Mouse (Mus musculus) limb, embryonic 12.5 days (tissue): Measurements from ENCODE around the gene Cfap77. TPM values are rescaled to one million over a fixed set of nuclear protein-coding genes. Genes with fewer than 3 reads are reported as not detected.
"Not testable (repeated sequence)": the region's sequence is repeated elsewhere in the genome, so short reads cannot be mapped to it uniquely, and the experiment has no call there.

ENCODE experiments used
- ATAC-seq: fragments of 200-750 bp; cut with Nextera tagmentation; 2 replicates; pipeline ENCODE4 v1.8.0; 2017; ENCODE audit warnings: low read depth, moderate TSS enrichment; ENCODE audit not compliant: insufficient number of reproducible peaks, insufficient read depth, low FRiP score, low TSS enrichment
- H3K27ac ChIP-seq: fragments of 300-500 bp; sonication (generic); 2 replicates; pipeline ENCODE4 v1.5.1; 2016; ENCODE audit warnings: mild to moderate bottlenecking, moderate library complexity
- H3K27me3 ChIP-seq: fragments of 300-500 bp; sonication (generic); 2 replicates; pipeline ENCODE4 v1.6.1; 2016; ENCODE audit warnings: mild to moderate bottlenecking, moderate library complexity
- H3K36me3 ChIP-seq: fragments of 300-500 bp; sonication (generic); 2 replicates; pipeline ENCODE4 v1.6.1; 2016; ENCODE audit warnings: mild to moderate bottlenecking, moderate library complexity
- H3K4me1 ChIP-seq: fragments of 300-500 bp; sonication (generic); replicated peaks from 2 replicates; pipeline ENCODE4 v1.6.1; 2016
- H3K4me2 ChIP-seq: fragments of 300-500 bp; sonication (generic); 2 replicates; pipeline ENCODE4 v1.6.1; 2016; ENCODE audit warnings: mild to moderate bottlenecking, moderate library complexity
- H3K4me3 ChIP-seq: fragments of 300-500 bp; sonication (generic); replicated peaks from 2 replicates; pipeline ENCODE4 v1.5.1; 2016; ENCODE audit warnings: mild to moderate bottlenecking
- H3K9ac ChIP-seq: fragments of 300-500 bp; sonication (generic); replicated peaks from 2 replicates; pipeline ENCODE4 v1.6.1; 2016; ENCODE audit warnings: mild to moderate bottlenecking, moderate library complexity
- H3K9me3 ChIP-seq: fragments of 300-500 bp; sonication (generic); 2 replicates; pipeline ENCODE4 v1.6.1; 2016; ENCODE audit warnings: mild to moderate bottlenecking, moderate library complexity
- WGBS: fragments of 180-500 bp; shearing (Covaris S2); methylation state at CpG from one replicate; pipeline ENCODE4 v1.1.7; 2016; 5-methylcytosine and 5-hydroxymethylcytosine counted together
- polyA plus RNA-seq: library from polyadenylated mRNA; unstranded; fragments of >200 nt; fragmentation: Nextera tagmentation; extraction: Ambion mirVana; gene quantifications from 2 replicates; pipeline ENCODE4 v1.2.1, GENCODE M21; 2016

Gene Cfap77
- polyA plus RNA-seq: 0.41 and 0.46 TPM in 2 replicates

- Histone ChIP-seq H3K4me1 (peaks cover 17% of the 10 kb centered on the region), H3K27me3 (peaks cover 56% of the 10 kb centered on the region), H3K9ac (peak within 1 kb of the TSS; percentile 66), H3K4me2 (peak within 1 kb of the TSS; percentile 82), H3K9me3 (no peaks in the 10 kb centered on the region), H3K27ac (no peak within 1 kb of the TSS), H3K4me3 (peak within 1 kb of the TSS; percentile 52), H3K36me3 (no peaks in the 10 kb centered on the region)
- WGBS: 0% methylated on average over 25 of the region's 25 CpGs
- 0 out of 2 replicates have a peak, but pooled peaks have one; percentile 60 for ATAC-seq
Measured at GRCm38 (mm10) chr2:29054991-29055390, at the start of gene Cfap77. Gene Cfap77 (minus strand): TSS chr2:29055066.

DNA sequence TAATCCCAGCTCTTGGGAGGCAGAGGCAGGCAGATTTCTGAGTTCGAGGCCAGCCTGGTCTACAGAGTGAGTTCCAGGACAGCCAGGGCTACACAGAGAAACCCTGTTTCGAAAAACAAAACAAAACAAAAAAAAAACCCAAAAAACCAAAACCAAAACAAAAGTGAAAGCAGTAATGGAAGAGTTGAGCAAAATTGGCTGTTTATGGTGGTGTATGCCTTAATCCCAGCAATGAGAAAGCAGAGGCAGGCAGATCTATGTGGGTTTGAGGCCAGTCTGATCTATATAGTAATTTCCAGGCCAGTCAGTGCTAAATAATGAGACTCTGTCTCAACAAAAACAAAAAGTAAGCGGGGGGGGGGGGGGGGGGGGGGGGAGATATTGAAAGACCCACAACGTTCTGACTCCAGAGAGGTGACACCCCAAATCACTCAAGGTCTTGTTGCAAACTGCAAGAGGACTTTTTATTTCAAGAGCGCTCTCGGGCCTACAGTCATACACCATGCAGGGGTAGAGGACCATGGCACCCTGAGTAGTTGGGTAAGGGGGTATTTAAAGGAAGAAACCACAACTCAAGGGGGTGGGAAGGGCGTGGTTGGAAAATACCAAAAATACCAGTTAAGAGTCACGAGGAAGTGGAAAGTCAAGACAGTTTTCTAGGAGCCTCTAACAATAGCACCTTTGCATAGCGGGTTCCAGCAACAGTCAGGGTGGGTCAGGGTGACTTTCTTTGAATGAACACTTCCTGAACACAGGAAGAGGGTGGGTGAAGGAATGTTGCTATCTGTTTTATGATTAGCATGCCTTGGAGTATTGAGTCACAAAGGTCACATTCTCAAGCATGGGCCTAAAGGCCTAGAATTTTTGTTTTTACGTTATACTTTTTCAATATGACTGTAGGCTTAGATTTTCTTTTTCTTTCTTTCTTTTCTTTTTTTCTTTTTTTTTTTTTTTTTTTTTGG is 47.8 kb upstream of the Cfap77 start:
- not testable (repeated sequence) for H3K36me3 ChIP-seq, H3K4me1 ChIP-seq, H3K27me3 ChIP-seq, H3K9me3 ChIP-seq, H3K4me2 ChIP-seq, H3K27ac ChIP-seq, H3K9ac ChIP-seq, H3K4me3 ChIP-seq, ATAC-seq
- 86% methylated on average over 9 of the region's 10 CpGs for WGBS

DNA sequence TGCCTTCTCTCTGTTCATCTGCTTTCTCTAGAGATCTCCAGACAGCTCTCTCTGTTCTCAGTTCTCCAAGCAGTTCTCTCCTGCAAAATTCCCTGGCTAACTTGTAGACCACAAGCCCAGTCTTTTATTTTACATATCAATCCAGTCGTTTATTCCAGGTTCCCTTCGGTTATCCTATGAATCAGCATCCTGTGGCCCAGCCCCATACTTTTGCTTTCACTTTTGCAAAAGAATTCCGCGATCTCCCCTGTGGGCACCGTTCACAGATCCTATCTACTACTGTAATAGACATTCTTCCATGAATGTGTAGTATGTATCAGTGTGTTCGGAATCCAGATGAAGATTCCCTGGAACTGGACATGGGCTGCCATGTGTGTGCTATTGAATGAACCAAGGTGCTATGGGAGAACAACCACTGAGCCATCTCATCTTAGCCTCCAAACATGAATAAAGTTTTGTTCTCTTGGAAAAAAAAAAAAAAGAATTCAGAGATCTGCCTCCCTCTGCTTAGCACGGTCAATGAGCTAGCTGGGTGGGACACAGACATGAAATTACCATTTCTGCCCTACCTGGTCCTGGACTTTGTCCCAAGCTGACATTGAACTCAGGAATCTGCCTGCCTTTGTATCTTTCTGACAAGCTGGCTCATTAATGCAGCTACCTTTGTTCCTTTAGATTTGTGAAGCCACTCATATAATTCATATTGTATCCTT is 46.1 kb upstream of the Cfap77 start:
- Histone ChIP-seq H3K27ac (no peak overlapping the region), H3K4me3 (no peak overlapping the region), H3K4me2 (no peak overlapping the region), H3K4me1 (peaks cover 6% of the 10 kb centered on the region; the same call in 1 of the 2 replicates), H3K36me3 (no peaks in the 10 kb centered on the region), H3K9ac (no peak overlapping the region; the same call in 1 of the 2 replicates), H3K27me3 (no peaks in the 10 kb centered on the region), H3K9me3 (no peaks in the 10 kb centered on the region)
- 80% methylated on average over 7 of the region's 7 CpGs for WGBS
- no peak for ATAC-seq

GRCm38 (mm10) chr2:29099646-29100045 is 44.8 kb upstream of the Cfap77 start:
- Histone ChIP-seq H3K27ac (no peak overlapping the region), H3K4me3 (no peak overlapping the region), H3K4me2 (no peak overlapping the region), H3K27me3 (no peaks in the 10 kb centered on the region), H3K36me3 (no peaks in the 10 kb centered on the region), H3K9ac (no peak overlapping the region), H3K9me3 (no peaks in the 10 kb centered on the region), H3K4me1 (peaks cover 6% of the 10 kb centered on the region; the same call in 1 of the 2 replicates)
- ATAC-seq: no peak
- WGBS: 87% methylated on average over 14 of the region's 14 CpGs

- Histone ChIP-seq H3K9ac (no peak overlapping the region), H3K4me3 (no peak overlapping the region), H3K4me1 (peaks cover 6% of the 10 kb centered on the region; the same call in 1 of the 2 replicates), H3K27me3 (no peaks in the 10 kb centered on the region), H3K36me3 (no peaks in the 10 kb centered on the region), H3K27ac (no peak overlapping the region), H3K4me2 (no peak overlapping the region), H3K9me3 (no peaks in the 10 kb centered on the region)
- WGBS: 40% methylated on average over 8 of the region's 8 CpGs
- no peak for ATAC-seq
Measured at GRCm38 (mm10) chr2:29098786-29099185, 43.9 kb upstream of the Cfap77 start.

- not testable (repeated sequence) for H3K4me3 ChIP-seq, H3K27me3 ChIP-seq, H3K4me2 ChIP-seq, ATAC-seq, H3K36me3 ChIP-seq, H3K4me1 ChIP-seq, H3K27ac ChIP-seq, H3K9me3 ChIP-seq, H3K9ac ChIP-seq
- 88% methylated on average over 5 of the region's 5 CpGs for WGBS
Measured at GRCm38 (mm10) chr2:29097955-29098354, 43.1 kb upstream of the Cfap77 start.

DNA sequence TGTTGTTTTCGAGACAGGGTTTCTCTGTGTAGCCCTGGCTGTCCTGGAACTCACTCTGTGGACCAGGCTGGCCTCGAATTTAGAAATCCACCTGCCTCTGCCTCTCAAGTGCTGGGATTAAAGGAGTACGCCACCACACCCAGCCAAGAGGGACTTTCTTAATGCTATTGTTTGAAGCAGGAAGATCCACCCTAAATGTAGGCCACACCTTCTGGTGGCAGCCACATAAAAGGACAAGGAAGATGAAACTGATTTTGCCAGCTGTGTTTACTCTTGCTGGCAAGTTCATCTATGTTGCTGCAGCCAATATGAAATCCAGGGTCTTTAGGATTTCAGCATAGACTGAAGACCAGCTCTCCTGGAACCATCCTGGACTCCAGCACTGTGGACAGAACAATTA is 42.6 kb upstream of the Cfap77 start:
- peaks cover 6% of the 10 kb centered on the region; the same call in 1 of the 2 replicates for H3K4me1 ChIP-seq
- no peak overlapping the region for H3K27ac ChIP-seq
- no peak overlapping the region for H3K9ac ChIP-seq
- WGBS: 88% methylated on average over 3 of the region's 3 CpGs
- no peak overlapping the region for H3K4me3 ChIP-seq
- no peak overlapping the region for H3K4me2 ChIP-seq
- no peaks in the 10 kb centered on the region for H3K36me3 ChIP-seq
- H3K9me3 ChIP-seq: no peaks in the 10 kb centered on the region
- no peak for ATAC-seq
- no peaks in the 10 kb centered on the region for H3K27me3 ChIP-seq

GRCm38 (mm10) chr2:29096751-29097150 is 41.9 kb upstream of the Cfap77 start:
- H3K36me3 ChIP-seq: no peaks in the 10 kb centered on the region
- ATAC-seq: no peak
- WGBS: 71% methylated on average over 4 of the region's 4 CpGs
- H3K4me2 ChIP-seq: no peak overlapping the region
- H3K27ac ChIP-seq: no peak overlapping the region
- no peaks in the 10 kb centered on the region for H3K9me3 ChIP-seq
- H3K9ac ChIP-seq: no peak overlapping the region
- no peak overlapping the region for H3K4me3 ChIP-seq
- H3K27me3 ChIP-seq: no peaks in the 10 kb centered on the region
- peaks cover 6% of the 10 kb centered on the region; the same call in 1 of the 2 replicates for H3K4me1 ChIP-seq

DNA sequence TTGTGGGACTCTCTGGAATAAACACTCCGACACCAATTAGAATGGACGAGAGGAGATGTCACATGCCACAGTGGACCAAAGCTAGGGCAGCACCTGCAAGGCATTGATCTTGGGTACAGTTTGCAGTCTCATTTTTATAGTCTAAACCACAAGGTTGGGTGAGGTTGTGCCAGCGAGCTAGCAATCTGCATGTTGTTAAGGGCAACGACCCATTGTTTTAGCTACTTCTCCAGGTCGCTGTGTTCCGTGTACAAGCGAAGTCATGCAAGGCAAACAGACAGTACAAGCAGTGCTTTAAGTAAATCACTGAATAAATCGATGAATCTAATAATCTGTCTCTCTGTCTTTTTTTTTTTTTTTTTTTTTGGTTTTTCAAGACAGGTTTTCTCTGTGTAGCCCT is 40.8 kb upstream of the Cfap77 start:
- Histone ChIP-seq H3K9ac (no peak overlapping the region), H3K4me3 (no peak overlapping the region), H3K27me3 (no peaks in the 10 kb centered on the region), H3K4me2 (no peak overlapping the region), H3K4me1 (peaks cover 6% of the 10 kb centered on the region; the same call in 1 of the 2 replicates), H3K9me3 (no peaks in the 10 kb centered on the region), H3K36me3 (no peaks in the 10 kb centered on the region), H3K27ac (no peak overlapping the region)
- WGBS: 90% methylated on average over 8 of the region's 8 CpGs
- no peak for ATAC-seq

DNA sequence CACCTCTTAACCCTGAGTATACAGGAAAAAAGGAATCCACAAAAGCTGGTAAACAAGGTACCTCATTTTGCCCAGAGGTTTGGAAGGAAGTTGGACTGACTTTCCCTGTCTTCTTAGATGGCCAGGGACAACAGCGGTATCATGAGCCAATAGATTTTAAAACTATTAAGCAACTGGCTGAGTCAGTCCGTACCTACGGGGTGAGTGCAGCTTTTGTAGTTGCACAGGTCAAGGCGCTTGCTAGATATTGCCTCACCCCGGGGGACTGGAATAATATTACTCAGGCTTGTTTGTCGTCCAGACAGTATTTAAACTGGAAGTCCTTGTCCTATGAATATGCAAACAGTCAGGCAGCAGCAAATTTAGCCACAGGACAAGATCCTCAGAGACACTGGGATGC is 34.4 kb upstream of the Cfap77 start:
- 86% methylated on average over 6 of the region's 6 CpGs for WGBS
- H3K4me2 ChIP-seq, H3K27me3 ChIP-seq, H3K9me3 ChIP-seq, H3K9ac ChIP-seq, H3K4me1 ChIP-seq, H3K27ac ChIP-seq, ATAC-seq, H3K4me3 ChIP-seq: not testable (repeated sequence)
- peaks cover 33% of the 10 kb centered on the region for H3K36me3 ChIP-seq

DNA sequence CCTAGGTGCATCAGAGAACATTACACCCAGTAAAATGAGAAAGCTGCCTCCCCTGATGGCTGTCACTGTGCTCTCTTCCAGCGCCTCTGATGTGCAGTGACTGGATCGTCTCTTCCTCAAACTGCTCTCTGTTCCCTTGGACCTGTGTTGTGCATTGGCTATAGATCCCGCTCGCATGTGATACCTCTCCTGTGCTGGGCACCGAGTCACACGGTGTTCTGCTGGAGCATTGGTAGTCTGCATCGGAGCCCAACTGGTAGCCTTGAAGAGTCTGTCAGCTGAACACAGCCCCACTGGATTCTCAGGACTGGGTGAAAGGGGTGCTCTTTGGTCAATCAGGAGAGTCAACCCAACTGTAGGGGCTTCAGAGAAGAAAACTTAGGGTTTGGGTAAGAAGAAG is 31.2 kb upstream of the Cfap77 start:
- no peaks in the 10 kb centered on the region for H3K4me1 ChIP-seq
- H3K9me3 ChIP-seq: no peaks in the 10 kb centered on the region
- ATAC-seq: no peak
- H3K27me3 ChIP-seq: no peaks in the 10 kb centered on the region
- no peak overlapping the region for H3K4me3 ChIP-seq
- WGBS: 97% methylated on average over 7 of the region's 7 CpGs
- no peak overlapping the region for H3K27ac ChIP-seq
- peaks cover 65% of the 10 kb centered on the region for H3K36me3 ChIP-seq
- no peak overlapping the region for H3K9ac ChIP-seq
- no peak overlapping the region for H3K4me2 ChIP-seq
